Mouse (Mus musculus) testis, adult 2 months (tissue): Measurements from ENCODE around the gene Herc1. TPM values are rescaled to one million over a fixed set of nuclear protein-coding genes. Genes with fewer than 3 reads are reported as not detected.

Experiments used
- H3K27ac ChIP-seq: fragments of 200-500 bp; 2 replicates; pipeline ENCODE4 v1.5.1; 2012; ENCODE audit warnings: low read depth, low read length; ENCODE audit not compliant: control insufficient read depth, insufficient read depth
- H3K27me3 ChIP-seq: fragments of 200-500 bp; 2 replicates; pipeline ENCODE4 v1.6.1; 2012; ENCODE audit warnings: mild to moderate bottlenecking, low read length, moderate library complexity; ENCODE audit not compliant: control insufficient read depth, insufficient read depth
- H3K36me3 ChIP-seq: fragments of 200-500 bp; 2 replicates; pipeline ENCODE4 v1.6.1; 2012; ENCODE audit warnings: mild to moderate bottlenecking, low read length; ENCODE audit not compliant: control insufficient read depth, insufficient read depth
- H3K4me1 ChIP-seq: fragments of 200-500 bp; 2 replicates; pipeline ENCODE4 v1.6.1; 2012; ENCODE audit warnings: low read length; ENCODE audit not compliant: control insufficient read depth, insufficient read depth
- H3K4me3 ChIP-seq: fragments of 200-500 bp; 2 replicates; pipeline ENCODE4 v1.5.1; 2012; ENCODE audit warnings: low read depth, mild to moderate bottlenecking, low read length, moderate library complexity, mixed read lengths; ENCODE audit not compliant: control insufficient read depth
- CTCF ChIP-seq: fragments of 200-500 bp; IDR thresholded peaks from 2 replicates; pipeline ENCODE4 v1.5.1; 2012; ENCODE audit warnings: low read depth, mild to moderate bottlenecking, inconsistent platforms, low read length, moderate library complexity; ENCODE audit not compliant: control insufficient read depth, insufficient read depth, insufficient replicate concordance
- POLR2A ChIP-seq: fragments of 200-500 bp; IDR thresholded peaks from 2 replicates; pipeline ENCODE4 v1.6.1; 2012; ENCODE audit warnings: low read depth, mild to moderate bottlenecking, inconsistent platforms, low read length, moderate library complexity; ENCODE audit not compliant: control insufficient read depth
- polyA plus RNA-seq: library from polyadenylated mRNA; depleted of rRNA; stranded (reverse); fragments of >200 nt; gene quantifications from 2 replicates; pipeline ENCODE4 v1.2.3, GENCODE M21; 2012

Gene Herc1
- polyA plus RNA-seq, 1 experiment = 19.5 TPM

- Histone ChIP-seq H3K27me3 (no peaks in the 10 kb centered on the region), H3K4me3 (peak overlapping the region; percentile 97)
- TF ChIP-seq POLR2A (no peak), CTCF (no peak)
Observed at GRCm38 (mm10) chr9:66350788-66351430, 659 bp downstream of the Herc1 start.

DNA sequence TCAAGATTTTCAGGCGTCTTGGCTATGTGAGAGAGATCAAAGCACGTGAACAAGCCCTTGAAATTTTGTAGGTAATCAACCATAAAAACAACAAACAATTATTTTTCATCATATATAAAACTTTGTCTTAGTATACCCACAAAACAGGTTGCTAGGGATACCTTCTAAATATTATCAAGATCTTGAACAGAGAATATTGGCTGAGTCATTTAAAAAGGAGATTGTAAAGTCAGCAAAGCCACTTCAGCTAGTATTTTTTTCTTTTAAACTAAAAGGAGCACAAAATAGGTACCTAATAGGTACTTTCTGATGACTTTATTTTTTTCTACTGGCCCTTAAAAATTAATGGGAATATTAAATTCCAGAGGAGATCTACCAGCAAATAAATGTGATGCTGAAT is 2.5 kb downstream of the Herc1 start:
- Histone ChIP-seq H3K27me3 (no peaks in the 10 kb centered on the region), H3K4me1 (peaks cover 3% of the 10 kb centered on the region; the same call in 1 of the 2 replicates), H3K4me3 (no peak overlapping the region), H3K27ac (no peak overlapping the region), H3K36me3 (no peaks in the 10 kb centered on the region)
- TF ChIP-seq POLR2A (no peak), CTCF (no peak)

More at GRCm38 (mm10) chr9:66350788-66351430, 659 bp downstream of the Herc1 start:
- peak overlapping the region; percentile 92 for H3K27ac ChIP-seq
- no peaks in the 10 kb centered on the region for H3K36me3 ChIP-seq
- peaks cover 3% of the 10 kb centered on the region; the same call in 1 of the 2 replicates for H3K4me1 ChIP-seq

GRCm38 (mm10) chr9:66359135-66359534 is 8.9 kb downstream of the Herc1 start:
- Histone ChIP-seq H3K4me3 (no peak overlapping the region), H3K36me3 (no peaks in the 10 kb centered on the region), H3K27me3 (no peaks in the 10 kb centered on the region), H3K27ac (no peak overlapping the region), H3K4me1 (peaks cover 2% of the 10 kb centered on the region; the same call in 1 of the 2 replicates)
- TF ChIP-seq CTCF (no peak), POLR2A (no peak)

- TF ChIP-seq POLR2A = no peak
- TF ChIP-seq CTCF = no peak
- Histone ChIP-seq H3K4me3 (no peak overlapping the region), H3K27ac (no peak overlapping the region), H3K36me3 (no peaks in the 10 kb centered on the region), H3K4me1 (peaks cover 2% of the 10 kb centered on the region; the same call in 1 of the 2 replicates), H3K27me3 (no peaks in the 10 kb centered on the region)
Observed at GRCm38 (mm10) chr9:66360143-66360690, 10.0 kb downstream of the Herc1 start.

- Histone ChIP-seq H3K27me3 (no peaks in the 10 kb centered on the region), H3K4me3 (no peak overlapping the region), H3K27ac (no peak overlapping the region), H3K4me1 (no peaks in the 10 kb centered on the region), H3K36me3 (peaks cover 6% of the 10 kb centered on the region; the same call in 1 of the 2 replicates)
- TF ChIP-seq CTCF (no peak), POLR2A (no peak)
Observed at GRCm38 (mm10) chr9:66368890-66369433, 18.7 kb downstream of the Herc1 start.

GRCm38 (mm10) chr9:66370334-66370733 is 20.1 kb downstream of the Herc1 start:
- no peaks in the 10 kb centered on the region for H3K4me1 ChIP-seq
- TF ChIP-seq POLR2A (no peak), CTCF (no peak)

DNA sequence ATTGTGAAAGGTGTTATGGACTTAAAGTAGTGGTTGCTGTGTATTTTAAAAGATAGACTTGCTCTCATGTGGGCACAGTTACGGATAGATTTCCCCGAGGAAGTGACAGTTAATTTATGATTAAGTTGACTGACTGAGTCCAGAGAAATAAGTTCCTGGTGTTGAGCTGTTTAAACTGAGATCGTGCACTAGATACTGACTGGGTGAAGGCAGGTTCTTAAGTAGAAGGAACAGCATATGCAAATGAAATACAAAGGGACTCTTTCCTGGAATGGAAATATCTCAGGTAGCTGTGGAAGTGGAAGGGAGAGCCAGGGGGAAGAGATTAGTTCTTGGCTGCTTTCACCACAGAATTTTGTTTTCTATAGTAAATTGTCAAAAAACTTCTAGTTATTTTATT is 20.6 kb downstream of the Herc1 start:
- H3K36me3 ChIP-seq = peaks cover 6% of the 10 kb centered on the region; the same call in 1 of the 2 replicates
- no peak overlapping the region for H3K4me3 ChIP-seq
- no peaks in the 10 kb centered on the region for H3K27me3 ChIP-seq
- no peaks in the 10 kb centered on the region for H3K4me1 ChIP-seq
- TF ChIP-seq POLR2A (no peak), CTCF (no peak)
- no peak overlapping the region for H3K27ac ChIP-seq

More at GRCm38 (mm10) chr9:66370334-66370733, 20.1 kb downstream of the Herc1 start:
- no peak overlapping the region for H3K4me3 ChIP-seq
- no peak overlapping the region for H3K27ac ChIP-seq
- H3K36me3 ChIP-seq = peaks cover 6% of the 10 kb centered on the region; the same call in 1 of the 2 replicates
- H3K27me3 ChIP-seq = no peaks in the 10 kb centered on the region
